Mouse (Mus musculus) lung, postnatal 0 days (tissue): ENCODE data around the gene Stx12.

Source experiments
- CTCF ChIP-seq: IDR thresholded peaks from 2 replicates; pipeline ENCODE4 v1.5.1; 2016; ENCODE audit warnings: antibody characterized with exemption, mild to moderate bottlenecking
- EP300 ChIP-seq: IDR thresholded peaks from 2 replicates; pipeline ENCODE4 v1.6.1; 2016; ENCODE audit warnings: antibody characterized with exemption, mild to moderate bottlenecking, control low read depth

GRCm38 (mm10) chr4:132932752-132933404 is 48.6 kb upstream of the Stx12 start:
- TF ChIP-seq CTCF (no peak), EP300 (no peak)
